Comparison of ENCODE assay signal across 21 mouse cellular contexts in the genomic region with DNA sequence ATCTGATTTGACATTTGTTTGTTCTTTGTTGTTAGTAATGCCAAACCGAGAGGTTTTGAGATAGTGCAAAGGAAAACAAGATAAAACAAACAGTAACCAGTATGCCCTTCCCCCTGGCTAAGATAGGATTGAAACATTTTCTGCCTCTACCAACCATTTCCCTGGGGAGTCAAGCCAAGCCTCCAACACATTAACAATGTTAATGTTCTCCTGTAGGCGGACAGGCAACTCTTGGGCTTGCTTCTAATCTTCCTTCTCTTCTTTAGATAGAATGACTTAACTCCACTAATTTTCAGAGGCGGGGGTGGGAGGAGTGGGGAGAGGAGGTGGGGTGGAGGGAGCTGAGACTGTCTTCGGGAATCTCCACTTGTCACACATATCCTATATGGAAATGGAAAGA. TPM values are rescaled to one million over a fixed set of nuclear protein-coding genes. Genes with fewer than 3 reads are reported as not detected.
DNase-seq lines count a peak whose midpoint lies in the region; TF ChIP-seq lines count a peak whose summit lies in the region.
"Had no signal": no experiment of that assay in that cellular context is flagged by ENCODE, and none has a peak within 500 bp of the region (broad histone marks: within the 10 kb centered on the region; RNA-seq: fewer than 3 reads in every experiment).

No protein-coding gene starts in this region.

- H3K9ac ChIP-seq in liver, adult 2 months (ENCODE audit: low read depth, low read length), result no peak overlapping the region
- H3K9ac ChIP-seq: heart, embryonic 12.5 days; hindbrain, embryonic 12.5 days; limb, embryonic 13.5 days; liver, embryonic 15.5 days; midbrain, embryonic 12.5 days; neural tube, embryonic 15.5 days had no signal

- DNase-seq in embryo, embryonic 11 days, result peak; percentile 35
- no peak for DNase-seq in embryo, embryonic 9.5 days (ENCODE audit: extremely low spot score)
- DNase-seq in liver, adult 2 months (ENCODE audit: extremely low read depth, low read depth, low spot score), result peak; percentile 43
- DNase-seq in liver (no peak), NIH3T3 (ENCODE audit: low read depth) (peak; percentile 59)
- DNase-seq in retina, postnatal 7 days (ENCODE audit: low read depth, low spot score), result peak; percentile 5
- no peak for DNase-seq in urinary bladder, postnatal 10 days (ENCODE audit: low spot score)
- no peak for DNase-seq in layer of hippocampus, adult 9-10 months (ENCODE audit: low spot score)
- DNase-seq: adrenal gland, adult 8-10 months; cerebellum, postnatal 14 days; heart, postnatal 14 days; kidney, adult 8-10 months; kidney, postnatal 14 days; thymus, adult 2 months had no signal

- no peak overlapping the region for H3K4me3 ChIP-seq in liver, adult 2 months (ENCODE audit: insufficient read depth, low read depth, low read length)
- H3K4me3 ChIP-seq: heart, embryonic 12.5 days; hindbrain, embryonic 12.5 days; limb, embryonic 13.5 days; liver, embryonic 15.5 days; midbrain, embryonic 12.5 days; neural tube, embryonic 15.5 days had no signal

- 35% methylated on average over 4 of the region's 4 CpGs for WGBS in liver, adult 2 months

- no peak for TF ChIP-seq CTCF in liver, adult 2 months (IDR thresholded peaks at IDR 0.05; ENCODE audit: low read depth, low read length)

- no peak for TF ChIP-seq POLR2A in liver, adult 2 months (IDR thresholded peaks at IDR 0.05; ENCODE audit: extremely low read depth, insufficient read depth, low read length)

- no peaks in the 10 kb centered on the region for H3K36me3 ChIP-seq in liver, adult 2 months (ENCODE audit: control insufficient read depth, insufficient read depth, low read length)
- H3K36me3 ChIP-seq: G1E; heart, embryonic 12.5 days; hindbrain, embryonic 12.5 days; limb, embryonic 13.5 days; liver, embryonic 15.5 days; midbrain, embryonic 12.5 days; neural tube, embryonic 15.5 days had no signal

- no peaks in the 10 kb centered on the region for H3K79me2 ChIP-seq in liver, adult 2 months (ENCODE audit: control insufficient read depth, insufficient read depth, low read length)

- H3K27ac ChIP-seq in liver, adult 2 months (replicated peaks; ENCODE audit: insufficient read depth, low read depth, low read length), result no peak overlapping the region
- H3K27ac ChIP-seq: hindbrain, embryonic 12.5 days; limb, embryonic 13.5 days; liver, embryonic 15.5 days; neural tube, embryonic 15.5 days had no signal

- no peaks in the 10 kb centered on the region; the same call in 1 of the 2 replicates for H3K27me3 ChIP-seq in liver, adult 2 months (ENCODE audit: control insufficient read depth, insufficient read depth, low read length)
- H3K27me3 ChIP-seq: heart, embryonic 12.5 days; hindbrain, embryonic 12.5 days; limb, embryonic 13.5 days; midbrain, embryonic 12.5 days; neural tube, embryonic 15.5 days had no signal

- H3K4me1 ChIP-seq in liver, adult 2 months (ENCODE audit: control insufficient read depth, insufficient read depth, low read length), result peaks cover 12% of the 10 kb centered on the region; the same call in 1 of the 2 replicates
- H3K4me1 ChIP-seq: heart, embryonic 12.5 days; hindbrain, embryonic 12.5 days; limb, embryonic 13.5 days; midbrain, embryonic 12.5 days; neural tube, embryonic 15.5 days had no signal

RNA-seq across cellular contexts. Expression of a gene that starts 22.2 kb away (rescaled TPM):
- 93.6 and 109 TPM in 2 replicates for total RNA-seq in liver, adult 2 months (2014; rRNA removed)
- polyA plus RNA-seq in liver, adult 2 months (2012; rRNA removed), result 25.4 and 34.5 TPM in 2 replicates
- total RNA-seq: G1E had no signal
- polyA plus RNA-seq: G1E had no signal

Comparison
In these comparisons a context has a peak if more than half of its experiments do, and no peak if none do; other contexts are left out.
1. DNase-seq: peak in embryo, embryonic 11 days (single experiment), liver, adult 2 months (single experiment), NIH3T3 (single experiment) and retina, postnatal 7 days (single experiment); none in embryo, embryonic 9.5 days (single experiment), liver (single experiment), urinary bladder, postnatal 10 days (single experiment) and layer of hippocampus, adult 9-10 months (single experiment).